Mouse (Mus musculus) myocyte (in vitro differentiated cells): Measurements from ENCODE around the gene Cxcl9. TPM values are rescaled to one million over a fixed set of nuclear protein-coding genes. Genes with fewer than 3 reads are reported as not detected.
"Not testable (repeated sequence)": the region's sequence is repeated elsewhere in the genome, so short reads cannot be mapped to it uniquely, and the experiment has no call there.

Experiments
- H3K27me3 ChIP-seq: one replicate; pipeline ENCODE4 v1.6.1; 2011; ENCODE audit not compliant: control insufficient read depth, insufficient read depth, insufficient read length
- H3K36me3 ChIP-seq: one replicate; pipeline ENCODE4 v1.6.1; 2011; ENCODE audit not compliant: control insufficient read depth, insufficient read depth
- H3K4me2 ChIP-seq: one replicate; pipeline ENCODE4 v1.6.1; 2011; ENCODE audit warnings: low read depth, control low read depth
- H3K4me3 ChIP-seq: one replicate; pipeline ENCODE4 v1.5.1; 2011; ENCODE audit warnings: mild to moderate bottlenecking, control low read depth, moderate library complexity
- H3K79me2 ChIP-seq: one replicate; pipeline ENCODE4 v1.6.1; 2011; ENCODE audit not compliant: control insufficient read depth, insufficient read depth
- H3ac ChIP-seq: one replicate; pipeline ENCODE4 v1.6.1; 2011; ENCODE audit not compliant: control insufficient read depth, insufficient read length
- CEBPB ChIP-seq: IDR thresholded peaks from 2 replicates; pipeline ENCODE4 v1.6.1; 2011; ENCODE audit warnings: mild to moderate bottlenecking, moderate library complexity; ENCODE audit not compliant: poor library complexity, insufficient read depth, severe bottlenecking
- E2F4 ChIP-seq: IDR thresholded peaks from one replicate; pipeline ENCODE4 v1.6.1; 2011; ENCODE audit warnings: mild to moderate bottlenecking, control low read depth, moderate library complexity; ENCODE audit not compliant: insufficient read depth
- MAX ChIP-seq: IDR thresholded peaks from one replicate; pipeline ENCODE4 v1.6.1; 2011; ENCODE audit warnings: low read depth, mild to moderate bottlenecking, control low read depth
- MYOD1 ChIP-seq, 3 experiments: IDR thresholded peaks; one replicate each; pipeline ENCODE4 v1.6.1; 2011; ENCODE audit warnings: control low read depth in 2 of 3, low read depth in 2 of 3, mild to moderate bottlenecking in 2 of 3, moderate library complexity in 1 of 3; ENCODE audit not compliant: insufficient read length in 2 of 3, control insufficient read depth in 1 of 3
- MYOG ChIP-seq, 3 experiments: IDR thresholded peaks; one replicate each; pipeline ENCODE4 v1.6.1; 2011; ENCODE audit warnings: control low read depth in 2 of 3, low read depth in 2 of 3, mild to moderate bottlenecking in 2 of 3; ENCODE audit not compliant: insufficient read length in 2 of 3, control insufficient read depth in 1 of 3, insufficient read depth in 1 of 3
- POLR2A ChIP-seq: IDR thresholded peaks from one replicate; pipeline ENCODE4 v1.6.1; 2011; ENCODE audit warnings: low read depth, mild to moderate bottlenecking, control low read depth, moderate library complexity; ENCODE audit not compliant: insufficient read length
- POLR2AphosphoS2 ChIP-seq: IDR thresholded peaks from one replicate; pipeline ENCODE4 v1.6.1; 2011; ENCODE audit warnings: low read depth, control low read depth; ENCODE audit not compliant: insufficient read length
- REST ChIP-seq: IDR thresholded peaks from one replicate; pipeline ENCODE4 v1.6.1; 2011; ENCODE audit warnings: mild to moderate bottlenecking, control low read depth, moderate library complexity; ENCODE audit not compliant: insufficient read depth, insufficient read length
- SRF ChIP-seq: IDR thresholded peaks from one replicate; pipeline ENCODE4 v1.6.1; 2011; ENCODE audit warnings: low read depth; ENCODE audit not compliant: control insufficient read depth, insufficient read length
- TCF12 ChIP-seq: IDR thresholded peaks from one replicate; pipeline ENCODE4 v1.6.1; 2011; ENCODE audit warnings: mild to moderate bottlenecking, control low read depth; ENCODE audit not compliant: poor library complexity, insufficient read depth, severe bottlenecking
- TCF3 ChIP-seq: IDR thresholded peaks from one replicate; pipeline ENCODE4 v1.6.1; 2011; ENCODE audit warnings: low read depth, control low read depth; ENCODE audit not compliant: insufficient read length
- USF1 ChIP-seq: IDR thresholded peaks from one replicate; pipeline ENCODE4 v1.6.1; 2011; ENCODE audit warnings: low read depth, mild to moderate bottlenecking, control low read depth, moderate library complexity
- polyA plus RNA-seq: library from polyadenylated mRNA; unstranded; fragments of >200 nt; fragmentation: generic; extraction: Trizol; gene quantifications from one replicate; pipeline ENCODE4 v1.2.1, GENCODE M21; 2012; ENCODE audit warnings: missing spikeins

Cxcl9 gene
- polyA plus RNA-seq, 1 experiment: 0.02 TPM

DNA sequence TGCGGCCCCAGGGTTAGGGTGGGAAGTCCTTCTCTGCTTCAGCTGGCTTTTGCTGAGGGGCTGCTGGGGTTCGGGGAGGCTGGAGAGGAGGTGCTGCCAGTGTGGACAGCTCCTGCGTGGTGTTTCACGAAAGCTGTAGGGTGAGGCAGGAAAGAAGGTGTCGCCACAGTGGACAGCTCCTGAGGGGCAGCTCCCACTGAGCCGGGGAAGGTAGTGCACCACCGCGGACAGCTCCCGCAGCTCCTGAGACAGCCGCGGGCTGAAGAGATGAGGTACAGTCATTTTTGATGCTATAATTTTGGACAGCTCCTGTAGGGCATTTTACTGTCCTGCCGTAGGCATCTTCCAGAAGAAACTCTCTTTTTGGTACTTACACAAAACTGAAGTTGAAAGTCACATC lies 30.2 kb upstream of the Cxcl9 start:
- Histone ChIP-seq H3K4me2 (no peak overlapping the region), H3ac (no peak overlapping the region), H3K36me3 (no peaks in the 10 kb centered on the region), H3K27me3 (no peaks in the 10 kb centered on the region), H3K4me3 (no peak overlapping the region), H3K79me2 (no peaks in the 10 kb centered on the region)
- TF ChIP-seq MAX (no peak), SRF (no peak), MYOG (IDR thresholded peaks at IDR 0.05; ENCODE audit: control insufficient read depth in 1 of 3, insufficient read depth in 1 of 3, insufficient read length in 2 of 3, low read depth in 2 of 3) (peak in 1 of 3 experiments; percentile 55), POLR2AphosphoS2 (no peak), USF1 (no peak), REST (peak; percentile 96)

DNA sequence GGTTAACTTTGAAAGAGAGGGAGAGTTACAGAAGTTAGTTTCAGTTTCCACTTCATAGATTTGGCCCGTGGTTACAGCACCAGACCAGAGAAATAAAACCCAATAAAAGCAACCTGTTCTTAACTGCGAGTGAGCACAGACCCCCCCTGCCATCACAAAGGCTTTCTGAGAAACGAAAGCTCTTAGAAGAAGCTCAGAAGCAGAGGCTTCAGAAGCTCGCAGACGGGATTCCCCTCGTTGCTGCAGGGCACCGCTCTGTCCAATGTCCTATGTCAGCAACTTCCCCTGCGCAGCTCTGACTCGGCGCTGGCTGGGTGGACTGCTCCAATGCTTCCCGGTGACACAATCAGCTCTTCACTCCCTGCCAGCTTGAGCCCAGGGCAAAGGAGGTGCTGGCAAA lies 25.6 kb upstream of the Cxcl9 start:
- Histone ChIP-seq H3K36me3 (no peaks in the 10 kb centered on the region), H3K4me3 (peak overlapping the region; percentile 16), H3K79me2 (no peaks in the 10 kb centered on the region), H3K27me3 (no peaks in the 10 kb centered on the region), H3K4me2 (peak overlapping the region; percentile 63), H3ac (no peak overlapping the region)
- no peak for TF ChIP-seq POLR2AphosphoS2
- no peak for TF ChIP-seq E2F4
- no peak for TF ChIP-seq TCF3
- no peak for TF ChIP-seq USF1
- TF ChIP-seq MAX: no peak
- TF ChIP-seq MYOG (IDR thresholded peaks at IDR 0.05; ENCODE audit: control insufficient read depth in 1 of 3, insufficient read depth in 1 of 3, insufficient read length in 2 of 3, low read depth in 2 of 3): no peak
- no peak for TF ChIP-seq SRF
- no peak for TF ChIP-seq TCF12
- no peak for TF ChIP-seq POLR2A
- no peak for TF ChIP-seq REST
- TF ChIP-seq MYOD1 (IDR thresholded peaks at IDR 0.05; ENCODE audit: control insufficient read depth in 1 of 3, insufficient read length in 2 of 3, low read depth in 2 of 3): no peak
- TF ChIP-seq CEBPB: no peak

GRCm38 (mm10) chr5:92352716-92353115 lies 24.8 kb upstream of the Cxcl9 start:
- Histone ChIP-seq H3K4me2 (peak overlapping the region; percentile 63), H3K4me3 (peak overlapping the region; percentile 16)

GRCm38 (mm10) chr5:92349731-92350130 lies 21.9 kb upstream of the Cxcl9 start:
- H3K79me2 ChIP-seq: no peaks in the 10 kb centered on the region
- TF ChIP-seq REST: no peak
- TF ChIP-seq MAX: no peak
- TF ChIP-seq E2F4: no peak
- no peak for TF ChIP-seq MYOD1 (IDR thresholded peaks at IDR 0.05; ENCODE audit: control insufficient read depth in 1 of 3, insufficient read length in 2 of 3, low read depth in 2 of 3)
- no peak for TF ChIP-seq POLR2A
- TF ChIP-seq MYOG (IDR thresholded peaks at IDR 0.05; ENCODE audit: control insufficient read depth in 1 of 3, insufficient read depth in 1 of 3, insufficient read length in 2 of 3, low read depth in 2 of 3): no peak
- TF ChIP-seq SRF: no peak
- TF ChIP-seq CEBPB: no peak
- no peak for TF ChIP-seq POLR2AphosphoS2
- no peak for TF ChIP-seq USF1
- TF ChIP-seq TCF12: no peak
- no peak for TF ChIP-seq TCF3
- H3ac ChIP-seq: no peak overlapping the region
- H3K4me2 ChIP-seq: no peak overlapping the region
- no peaks in the 10 kb centered on the region for H3K36me3 ChIP-seq
- no peak overlapping the region for H3K4me3 ChIP-seq
- H3K27me3 ChIP-seq: peaks cover under 1% of the 10 kb centered on the region

More at GRCm38 (mm10) chr5:92352716-92353115, 24.8 kb upstream of the Cxcl9 start:
- H3K27me3 ChIP-seq, H3K79me2 ChIP-seq, H3ac ChIP-seq, H3K36me3 ChIP-seq: not testable (repeated sequence)

- Histone ChIP-seq H3K36me3 (no peaks in the 10 kb centered on the region), H3K79me2 (no peaks in the 10 kb centered on the region), H3K27me3 (peaks cover 7% of the 10 kb centered on the region), H3K4me2 (peak within 1 kb of the TSS; percentile 87), H3ac (no peak within 1 kb of the TSS), H3K4me3 (no peak within 1 kb of the TSS)
- TF ChIP-seq E2F4 (peak; percentile 74), USF1 (no peak)
Measured at GRCm38 (mm10) chr5:92348794-92349413, 21.0 kb upstream of the Cxcl9 start, which contains the start of gene Cxcl10. Gene Cxcl10 (minus strand): TSS chr5:92348889.
